Mouse (Mus musculus): ENCODE data around the gene Dnaic1. TPM values are rescaled to one million over a fixed set of nuclear protein-coding genes. Genes with fewer than 3 reads are reported as not detected.

The Dnaic1 gene
- polyA plus RNA-seq, 1 experiment from 2014 or later: 4.8 TPM

GRCm38 (mm10) chr4:41666646-41667045 lies 97.1 kb downstream of the Dnaic1 start:
- no peak overlapping the region for H3K9ac ChIP-seq (replicated peaks; ENCODE audit: low read depth, low read length)
- H3K27ac ChIP-seq (ENCODE audit: low read length): no peak overlapping the region
- H3K27me3 ChIP-seq (ENCODE audit: control insufficient read depth, insufficient read depth, low read length): no peaks in the 10 kb centered on the region
- H3K4me1 ChIP-seq (ENCODE audit: control insufficient read depth, insufficient read depth, low read length): peaks cover 35% of the 10 kb centered on the region
- WGBS: 77% methylated on average over 11 of the region's 11 CpGs
- H3K36me3 ChIP-seq (ENCODE audit: control insufficient read depth, insufficient read depth, low read length): no peaks in the 10 kb centered on the region
- no peak for ATAC-seq (ENCODE audit: insufficient number of reproducible peaks, insufficient read depth, low FRiP score, low read depth)
- H3K4me3 ChIP-seq (ENCODE audit: low read depth, low read length): no peak overlapping the region
- H3K4me2 ChIP-seq (replicated peaks; ENCODE audit: low read depth, low read length): no peak overlapping the region
- no peaks in the 10 kb centered on the region for H3K9me3 ChIP-seq (ENCODE audit: control insufficient read depth, low read depth, low read length)

- Histone ChIP-seq H3K9ac (replicated peaks; ENCODE audit: low read depth, low read length) (no peak overlapping the region), H3K36me3 (ENCODE audit: control insufficient read depth, insufficient read depth, low read length) (no peaks in the 10 kb centered on the region), H3K9me3 (ENCODE audit: control insufficient read depth, low read depth, low read length) (no peaks in the 10 kb centered on the region), H3K4me2 (replicated peaks; ENCODE audit: low read depth, low read length) (no peak overlapping the region), H3K4me3 (ENCODE audit: low read depth, low read length) (no peak overlapping the region), H3K27me3 (ENCODE audit: control insufficient read depth, insufficient read depth, low read length) (no peaks in the 10 kb centered on the region), H3K4me1 (ENCODE audit: control insufficient read depth, insufficient read depth, low read length) (peaks cover 19% of the 10 kb centered on the region; the same call in 1 of the 2 replicates), H3K27ac (ENCODE audit: low read length) (no peak overlapping the region)
- ATAC-seq (ENCODE audit: insufficient number of reproducible peaks, insufficient read depth, low FRiP score, low read depth): no peak
- WGBS: 87% methylated on average over 18 of the region's 18 CpGs
Measured at GRCm38 (mm10) chr4:41670836-41671235, 101.3 kb downstream of the Dnaic1 start.

- H3K9me3 ChIP-seq (ENCODE audit: control insufficient read depth, low read depth, low read length): no peaks in the 10 kb centered on the region
- H3K36me3 ChIP-seq (ENCODE audit: control insufficient read depth, insufficient read depth, low read length): no peaks in the 10 kb centered on the region
- 30% methylated on average over 5 of the region's 5 CpGs for WGBS
- H3K27ac ChIP-seq (ENCODE audit: low read length): no peak overlapping the region
- H3K4me3 ChIP-seq (ENCODE audit: low read depth, low read length): no peak overlapping the region
- H3K4me2 ChIP-seq (replicated peaks; ENCODE audit: low read depth, low read length): no peak overlapping the region
- H3K4me1 ChIP-seq (ENCODE audit: control insufficient read depth, insufficient read depth, low read length): peaks cover 22% of the 10 kb centered on the region
- no peak for ATAC-seq (ENCODE audit: insufficient number of reproducible peaks, insufficient read depth, low FRiP score, low read depth)
- no peaks in the 10 kb centered on the region for H3K27me3 ChIP-seq (ENCODE audit: control insufficient read depth, insufficient read depth, low read length)
- no peak overlapping the region for H3K9ac ChIP-seq (replicated peaks; ENCODE audit: low read depth, low read length)
Measured at GRCm38 (mm10) chr4:41671500-41671899, 101.9 kb downstream of the Dnaic1 start.

- peaks cover 28% of the 10 kb centered on the region for H3K4me1 ChIP-seq (ENCODE audit: control insufficient read depth, insufficient read depth, low read length)
Measured at GRCm38 (mm10) chr4:41671963-41672480, 102.4 kb downstream of the Dnaic1 start.

GRCm38 (mm10) chr4:41672522-41672963 lies 103.0 kb downstream of the Dnaic1 start:
- 35% methylated on average over 8 of the region's 8 CpGs for WGBS
- ATAC-seq (ENCODE audit: insufficient number of reproducible peaks, insufficient read depth, low FRiP score, low read depth): no peak
- H3K9me3 ChIP-seq (ENCODE audit: control insufficient read depth, low read depth, low read length): no peaks in the 10 kb centered on the region
- H3K9ac ChIP-seq (replicated peaks; ENCODE audit: low read depth, low read length): no peak overlapping the region
- H3K27ac ChIP-seq (ENCODE audit: low read length): no peak overlapping the region
- H3K4me1 ChIP-seq (ENCODE audit: control insufficient read depth, insufficient read depth, low read length): peaks cover 33% of the 10 kb centered on the region
- no peaks in the 10 kb centered on the region for H3K36me3 ChIP-seq (ENCODE audit: control insufficient read depth, insufficient read depth, low read length)
- H3K27me3 ChIP-seq (ENCODE audit: control insufficient read depth, insufficient read depth, low read length): no peaks in the 10 kb centered on the region
- no peak overlapping the region for H3K4me3 ChIP-seq (ENCODE audit: low read depth, low read length)
- no peak overlapping the region for H3K4me2 ChIP-seq (replicated peaks; ENCODE audit: low read depth, low read length)

More at GRCm38 (mm10) chr4:41671963-41672480, 102.4 kb downstream of the Dnaic1 start:
- H3K9ac ChIP-seq (replicated peaks; ENCODE audit: low read depth, low read length): no peak overlapping the region
- 24% methylated on average over 7 of the region's 8 CpGs for WGBS
- H3K4me3 ChIP-seq (ENCODE audit: low read depth, low read length): no peak overlapping the region
- H3K36me3 ChIP-seq (ENCODE audit: control insufficient read depth, insufficient read depth, low read length): no peaks in the 10 kb centered on the region
- no peak for ATAC-seq (ENCODE audit: insufficient number of reproducible peaks, insufficient read depth, low FRiP score, low read depth)
- no peaks in the 10 kb centered on the region for H3K27me3 ChIP-seq (ENCODE audit: control insufficient read depth, insufficient read depth, low read length)
- H3K4me2 ChIP-seq (replicated peaks; ENCODE audit: low read depth, low read length): no peak overlapping the region
- H3K27ac ChIP-seq (ENCODE audit: low read length): no peak overlapping the region
- no peaks in the 10 kb centered on the region for H3K9me3 ChIP-seq (ENCODE audit: control insufficient read depth, low read depth, low read length)

- Histone ChIP-seq H3K9me3 (ENCODE audit: control insufficient read depth, low read depth, low read length) (no peaks in the 10 kb centered on the region), H3K4me2 (replicated peaks; ENCODE audit: low read depth, low read length) (no peak overlapping the region), H3K27me3 (ENCODE audit: control insufficient read depth, insufficient read depth, low read length) (no peaks in the 10 kb centered on the region), H3K27ac (ENCODE audit: low read length) (no peak overlapping the region), H3K4me1 (ENCODE audit: control insufficient read depth, insufficient read depth, low read length) (peaks cover 36% of the 10 kb centered on the region), H3K4me3 (ENCODE audit: low read depth, low read length) (no peak overlapping the region), H3K9ac (replicated peaks; ENCODE audit: low read depth, low read length) (no peak overlapping the region), H3K36me3 (ENCODE audit: control insufficient read depth, insufficient read depth, low read length) (no peaks in the 10 kb centered on the region)
- ATAC-seq (ENCODE audit: insufficient number of reproducible peaks, insufficient read depth, low FRiP score, low read depth): no peak
- WGBS: 66% methylated on average over 19 of the region's 19 CpGs
Measured at GRCm38 (mm10) chr4:41673186-41673585, 103.6 kb downstream of the Dnaic1 start.

- Histone ChIP-seq H3K4me1 (ENCODE audit: control insufficient read depth, insufficient read depth, low read length) (peaks cover 47% of the 10 kb centered on the region), H3K27ac (ENCODE audit: low read length) (peak overlapping the region; percentile 27; the same call in 1 of the 2 replicates), H3K9me3 (ENCODE audit: control insufficient read depth, low read depth, low read length) (no peaks in the 10 kb centered on the region), H3K27me3 (ENCODE audit: control insufficient read depth, insufficient read depth, low read length) (no peaks in the 10 kb centered on the region), H3K4me2 (replicated peaks; ENCODE audit: low read depth, low read length) (no peak overlapping the region), H3K4me3 (ENCODE audit: low read depth, low read length) (no peak overlapping the region), H3K9ac (replicated peaks; ENCODE audit: low read depth, low read length) (no peak overlapping the region), H3K36me3 (ENCODE audit: control insufficient read depth, insufficient read depth, low read length) (no peaks in the 10 kb centered on the region)
- 55% methylated on average over 17 of the region's 17 CpGs for WGBS
- ATAC-seq (ENCODE audit: insufficient number of reproducible peaks, insufficient read depth, low FRiP score, low read depth): no peak
Measured at GRCm38 (mm10) chr4:41676248-41677005, 106.9 kb downstream of the Dnaic1 start.

GRCm38 (mm10) chr4:41677006-41677629 lies 107.5 kb downstream of the Dnaic1 start:
- WGBS: 42% methylated on average over 12 of the region's 13 CpGs
- Histone ChIP-seq H3K27ac (ENCODE audit: low read length) (peak overlapping the region; percentile 15; the same call in 1 of the 2 replicates), H3K9me3 (ENCODE audit: control insufficient read depth, low read depth, low read length) (no peaks in the 10 kb centered on the region), H3K36me3 (ENCODE audit: control insufficient read depth, insufficient read depth, low read length) (no peaks in the 10 kb centered on the region), H3K4me1 (ENCODE audit: control insufficient read depth, insufficient read depth, low read length) (peaks cover 42% of the 10 kb centered on the region), H3K9ac (replicated peaks; ENCODE audit: low read depth, low read length) (no peak overlapping the region), H3K4me3 (ENCODE audit: low read depth, low read length) (no peak overlapping the region), H3K4me2 (replicated peaks; ENCODE audit: low read depth, low read length) (no peak overlapping the region), H3K27me3 (ENCODE audit: control insufficient read depth, insufficient read depth, low read length) (no peaks in the 10 kb centered on the region)
- peak; percentile 18; the same call in 1 of the 2 replicates for ATAC-seq (ENCODE audit: insufficient number of reproducible peaks, insufficient read depth, low FRiP score, low read depth)

Measured in stomach, embryonic 14.5 days (tissue).